Mouse (Mus musculus) ES-E14 (cell line): ENCODE measurements at regions not wholly inside any gene's neighbourhood (a gene's known extent, or its start where the extent isn't known, plus 50 kb on each side); places are given as distances from the start of the nearest gene placed in this dataset.

Experiments
- CHD2 ChIP-seq: IDR thresholded peaks from 2 replicates; pipeline ENCODE4 v1.6.1; 2014; ENCODE audit warnings: mild to moderate bottlenecking, low read depth, low read length, inconsistent platforms
- HCFC1 ChIP-seq: IDR thresholded peaks from 2 replicates; pipeline ENCODE4 v1.6.1; 2012; ENCODE audit warnings: low read length, inconsistent platforms, borderline replicate concordance; ENCODE audit not compliant: insufficient read depth
- MAFK ChIP-seq: IDR thresholded peaks from 2 replicates; pipeline ENCODE4 v1.6.1; 2014; ENCODE audit warnings: mild to moderate bottlenecking, low read depth, low read length, inconsistent platforms; ENCODE audit not compliant: insufficient read depth
- ZC3H11A ChIP-seq: IDR thresholded peaks from 2 replicates; pipeline ENCODE4 v1.6.1; 2012; ENCODE audit warnings: low read depth, mild to moderate bottlenecking, inconsistent platforms, low read length, borderline replicate concordance
- ZNF384 ChIP-seq: IDR thresholded peaks from 2 replicates; pipeline ENCODE4 v1.6.1; 2012; ENCODE audit warnings: low read depth, low read length, inconsistent platforms

GRCm38 (mm10) chr6:117575057-117575456 lies 265.9 kb upstream of the Zfp637 start:
- TF ChIP-seq HCFC1 = no peak
- TF ChIP-seq ZNF384 = no peak
- no peak for TF ChIP-seq MAFK
- TF ChIP-seq CHD2 = no peak
- no peak for TF ChIP-seq ZC3H11A
